Mouse (Mus musculus) cerebellum, adult 11 months (tissue): ENCODE results near the gene Ado.

Experiments
- DNase-seq: peaks from one replicate; pipeline ENCODE4 v3.0.0; 2022

Ado gene

GRCm38 (mm10) chr10:67535972-67536371 lies 12.8 kb downstream of the Ado start:
- peak; percentile 46 for DNase-seq

DNA sequence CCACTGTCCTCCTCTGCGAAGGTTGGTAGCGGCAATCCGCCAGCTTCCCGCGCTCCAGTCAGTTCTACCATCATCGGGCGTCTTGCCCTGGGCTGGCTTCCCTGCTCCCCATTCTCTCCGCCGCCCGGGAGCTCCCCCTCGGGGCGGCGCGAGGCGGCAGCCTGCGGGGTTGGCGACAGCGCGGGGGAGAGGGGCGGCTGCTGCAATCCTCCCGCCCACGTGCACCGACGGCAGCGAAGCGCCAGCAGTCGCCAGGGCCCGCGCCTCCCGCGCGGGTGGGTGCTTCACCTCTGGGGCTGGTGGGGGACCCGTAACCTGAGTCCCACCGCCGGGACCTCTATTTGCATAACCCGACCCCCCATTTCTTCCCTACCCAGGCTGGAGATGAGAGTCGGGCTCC lies 13.5 kb downstream of the Ado start, which contains the start of gene Egr2:
Gene Egr2 (plus strand): TSS at position 220 of the 400 bp plus-strand sequence.
- peak; percentile 18 for DNase-seq

DNA sequence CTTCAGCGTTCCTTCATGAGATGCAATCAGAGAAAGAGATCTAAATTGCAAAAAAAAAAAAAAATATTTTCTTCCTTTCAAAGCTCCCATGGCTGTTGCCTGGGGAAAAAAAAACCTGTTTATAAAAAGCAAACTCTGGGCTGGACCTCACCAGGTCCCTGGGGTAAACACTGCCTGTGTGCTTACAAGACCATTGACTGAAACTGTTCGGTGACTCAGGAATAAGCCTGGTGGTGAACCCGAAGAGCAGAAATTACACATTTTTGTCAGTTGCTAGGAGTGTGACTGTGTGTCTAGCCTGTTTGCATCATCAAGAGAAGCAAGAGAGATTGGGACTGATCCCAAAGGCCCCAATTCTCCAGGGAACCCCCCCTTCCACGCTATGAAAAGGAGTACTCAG lies 19.0 kb downstream of the Ado start:
- DNase-seq = no peak

DNA sequence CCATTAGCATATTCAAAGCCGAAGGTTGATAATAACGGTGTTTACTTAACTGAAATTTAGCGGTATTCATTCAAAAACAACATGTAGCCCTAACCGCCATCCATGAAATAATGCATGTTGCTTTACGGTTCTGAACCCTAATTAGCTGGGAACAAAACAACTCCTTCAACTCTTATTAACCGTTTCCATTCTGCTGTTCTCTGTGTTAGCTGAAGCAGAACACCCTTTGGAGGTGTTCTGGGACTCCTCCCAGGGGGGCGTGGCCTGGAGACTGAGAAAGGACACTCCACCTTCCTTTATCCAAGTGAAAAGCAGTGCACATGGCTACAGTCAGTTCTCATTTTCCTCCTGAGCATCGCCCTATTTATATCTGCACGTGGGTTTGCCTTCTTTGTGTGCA lies 22.3 kb downstream of the Ado start:
- no peak for DNase-seq

- DNase-seq = no peak
Measured at GRCm38 (mm10) chr10:67524694-67525093, 24.1 kb downstream of the Ado start.

- no peak for DNase-seq
Measured at GRCm38 (mm10) chr10:67524130-67524529, 24.6 kb downstream of the Ado start.

GRCm38 (mm10) chr10:67518733-67519132 lies 30.0 kb downstream of the Ado start:
- DNase-seq = no peak

GRCm38 (mm10) chr10:67512871-67513270 lies 35.9 kb downstream of the Ado start:
- no peak for DNase-seq

- no peak for DNase-seq
Measured at GRCm38 (mm10) chr10:67512211-67512610, 36.5 kb downstream of the Ado start.

GRCm38 (mm10) chr10:67505248-67505647 lies 43.5 kb downstream of the Ado start:
- no peak for DNase-seq

GRCm38 (mm10) chr10:67504046-67504445 lies 44.7 kb downstream of the Ado start:
- no peak for DNase-seq

- no peak for DNase-seq
Measured at GRCm38 (mm10) chr10:67503320-67503995, 45.3 kb downstream of the Ado start.

DNA sequence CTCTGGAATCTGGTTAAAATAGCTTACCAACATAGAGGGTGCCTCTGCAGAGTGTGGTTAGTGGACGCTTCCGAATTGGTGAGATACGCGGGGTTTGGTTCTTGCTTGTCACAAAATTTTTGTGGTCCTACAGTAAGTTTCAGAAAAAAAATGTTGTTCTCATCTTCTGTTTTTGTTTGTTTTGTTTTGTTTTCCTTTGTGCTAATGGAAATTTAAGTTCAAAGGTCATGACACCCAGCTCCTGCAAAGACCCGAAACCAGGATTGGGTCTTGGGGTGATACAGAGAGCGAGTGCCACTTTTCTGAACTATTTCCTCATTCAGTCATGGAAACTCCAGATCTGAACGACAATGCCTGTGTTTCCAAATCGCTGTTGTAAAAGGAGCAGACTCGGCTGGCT lies 50.8 kb downstream of the Ado start:
- DNase-seq = no peak

GRCm38 (mm10) chr10:67497144-67497892 lies 51.4 kb downstream of the Ado start:
- no peak for DNase-seq
